Mouse (Mus musculus): ENCODE results near the gene Mfap5.
A peak's percentile ranks its signal among the peaks of the same experiment; 100 is the strongest.

GRCm38 (mm10) chr6:122562463-122562862 is 56.8 kb downstream of the Mfap5 start:
- TF ChIP-seq CTCF (IDR thresholded peaks at IDR 0.05) (peak; percentile 87), EP300 (IDR thresholded peaks at IDR 0.05) (no peak)
